Mouse (Mus musculus) gastrocnemius, adult 8-10 months (tissue): ENCODE results near the gene Mlip. TPM values are rescaled to one million over a fixed set of nuclear protein-coding genes. Genes with fewer than 3 reads are reported as not detected.
A peak's percentile ranks its signal among the peaks of the same experiment; 100 is the strongest.
"Not testable (repeated sequence)": the region's sequence is repeated elsewhere in the genome, so short reads cannot be mapped to it uniquely, and the experiment has no call there.

Experiments
- DNase-seq, 2 experiments: peaks; one replicate each; pipeline ENCODE4 v3.0.0; 2022; ENCODE audit warnings: low spot score in 2 of 2
- total RNA-seq, 4 experiments: library from RNA; stranded (reverse); gene quantifications; 2 replicates each; pipeline ENCODE4 v1.2.4; 2022

The Mlip gene
- total RNA-seq = 100 to 1,000 TPM in 2 of 4 experiments, 10 to 100 TPM in 2; 83.4 to 114 (median 97.6) TPM

DNA sequence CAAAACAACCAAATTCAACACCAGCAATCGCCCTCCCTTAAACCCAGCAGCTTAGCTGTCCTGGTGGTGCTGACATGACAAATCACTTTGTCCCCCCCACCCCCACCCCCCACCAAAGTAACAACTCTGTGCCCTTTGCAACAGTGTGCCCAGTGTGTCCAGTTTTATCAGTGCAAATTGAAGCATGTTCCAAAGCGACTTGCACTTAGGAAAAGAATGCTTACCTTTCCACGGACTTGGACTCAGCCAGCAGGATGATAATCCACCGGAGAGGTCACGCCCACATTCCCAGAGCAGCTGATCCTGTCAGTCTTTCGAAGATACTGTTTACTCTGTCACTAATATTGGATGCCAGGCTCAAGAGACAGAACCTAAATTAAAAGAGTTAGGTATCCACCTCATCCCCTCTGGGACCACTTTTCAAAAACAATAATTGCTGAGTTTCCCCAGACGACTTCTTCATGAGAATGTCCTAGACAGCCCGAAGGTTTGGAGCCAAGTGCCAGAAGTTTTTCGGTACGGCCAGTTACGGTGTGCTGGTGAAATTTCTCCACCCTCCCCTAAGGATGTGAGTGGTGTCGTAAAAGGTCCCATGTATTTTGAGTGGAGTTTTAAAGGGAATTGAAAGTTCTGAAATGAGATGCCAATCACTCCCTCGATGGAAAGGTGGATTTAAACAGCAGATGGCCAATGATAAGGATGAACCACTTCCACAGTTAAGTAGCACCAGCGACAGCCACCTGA, at the start of gene Mlip:
Gene Mlip, minus strand, starts transcription at position 538 of the 744 bp plus-strand sequence.
- DNase-seq = peak in 1 of 2 experiments; percentile 36

- DNase-seq = no peak
Observed at GRCm38 (mm10) chr9:77399801-77400200, 47.0 kb upstream of the Mlip start.

DNA sequence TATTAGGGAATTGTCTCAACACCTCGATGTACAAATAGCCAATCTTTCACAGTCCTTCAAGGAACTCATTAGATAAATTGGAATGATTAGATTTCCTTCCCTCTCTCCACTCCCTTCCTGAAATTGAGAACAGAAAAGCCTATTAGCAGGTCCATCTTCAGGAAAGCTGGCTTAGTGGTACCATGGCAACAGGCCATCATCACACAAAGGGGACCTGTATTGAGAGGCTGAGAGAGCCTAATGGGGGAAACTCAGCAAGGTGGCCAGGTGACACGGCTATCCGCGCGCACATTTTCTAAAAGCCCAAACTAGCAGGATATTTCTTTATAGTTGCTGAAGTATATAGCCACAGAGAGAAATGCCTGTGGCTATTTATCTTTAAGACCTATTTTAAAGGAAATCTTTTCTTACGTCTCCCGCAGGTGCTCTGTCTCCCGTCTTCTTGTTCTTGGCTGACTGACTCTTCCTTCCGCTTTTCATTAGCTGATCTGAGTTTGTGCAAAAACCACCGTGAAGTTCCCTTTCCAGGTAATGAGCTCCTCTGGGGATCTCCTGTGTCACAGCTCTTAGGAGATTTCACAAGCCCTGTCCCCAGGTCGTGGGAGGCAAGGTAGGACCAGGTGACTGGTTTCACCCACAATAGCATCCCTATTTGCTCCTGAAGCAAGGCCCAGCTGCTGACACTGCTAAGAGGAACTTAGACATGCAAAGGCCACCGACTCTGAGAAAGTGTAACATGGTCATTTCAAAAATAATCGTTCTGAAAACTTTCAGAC, 46.3 kb upstream of the Mlip start:
- no peak for DNase-seq

DNA sequence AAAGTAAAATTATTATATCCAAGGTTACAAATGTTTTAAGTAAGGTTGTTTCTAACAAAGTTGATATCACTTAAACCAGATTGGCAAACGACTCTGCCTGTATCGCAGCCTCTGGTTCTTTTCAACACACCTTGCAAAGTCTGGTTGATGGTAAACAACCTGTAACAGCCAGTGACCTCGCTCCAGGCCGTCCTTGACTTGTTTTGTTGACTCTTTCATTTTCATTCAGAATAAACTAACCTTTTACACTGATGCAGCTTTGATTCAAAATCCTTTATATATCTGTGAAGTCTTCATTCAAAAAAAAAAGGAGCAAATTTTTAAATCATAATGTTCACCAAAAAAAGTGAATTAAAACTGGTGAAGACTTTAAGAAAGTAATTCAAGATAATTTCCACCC, 44.3 kb upstream of the Mlip start:
- no peak for DNase-seq

- no peak for DNase-seq
Observed at GRCm38 (mm10) chr9:77391248-77391647, 38.5 kb upstream of the Mlip start.

DNA sequence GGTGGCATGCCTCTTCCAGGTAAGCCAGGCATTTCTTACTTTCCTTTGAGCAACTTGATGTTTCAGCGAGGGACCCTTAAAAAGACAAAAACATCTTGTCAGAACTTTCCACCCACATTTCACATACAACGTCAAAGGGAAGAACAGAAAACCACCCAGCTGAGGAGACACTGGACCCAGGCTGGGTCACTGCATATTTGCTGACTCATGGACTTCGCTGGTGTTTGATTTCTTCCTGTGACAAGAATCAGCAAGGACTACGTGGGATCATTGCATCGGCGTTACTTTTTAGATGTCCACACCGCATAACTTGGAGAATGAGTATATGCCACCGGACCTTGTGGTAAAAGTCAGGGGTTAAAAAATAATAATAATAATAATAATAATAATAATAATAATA, 36.2 kb upstream of the Mlip start:
- no peak for DNase-seq

- no peak for DNase-seq
Observed at GRCm38 (mm10) chr9:77386751-77387150, 34.0 kb upstream of the Mlip start.

GRCm38 (mm10) chr9:77385611-77386010, 32.8 kb upstream of the Mlip start:
- DNase-seq = no peak

GRCm38 (mm10) chr9:77384651-77385050, 31.9 kb upstream of the Mlip start:
- DNase-seq = no peak

DNA sequence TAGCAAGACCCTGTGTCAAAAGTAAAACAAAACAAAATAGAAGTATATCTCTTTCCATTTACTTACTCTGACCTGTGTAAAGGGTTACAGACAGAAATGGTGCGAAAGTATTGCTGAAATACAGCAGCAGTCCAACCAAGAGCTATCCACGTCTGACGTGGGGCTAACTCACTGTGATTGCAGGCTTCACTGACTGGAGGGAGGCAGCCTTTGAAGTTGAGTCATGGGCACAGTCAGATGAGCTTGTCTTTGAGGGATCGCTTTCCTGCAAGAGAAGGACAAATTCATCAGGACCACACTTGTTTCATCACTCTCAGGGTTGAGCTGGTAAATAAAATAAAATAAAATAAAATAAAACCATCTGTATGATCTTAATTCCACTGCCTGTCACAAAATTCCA, 31.2 kb upstream of the Mlip start:
- no peak for DNase-seq

GRCm38 (mm10) chr9:77382514-77382913, 29.7 kb upstream of the Mlip start:
- no peak for DNase-seq

DNA sequence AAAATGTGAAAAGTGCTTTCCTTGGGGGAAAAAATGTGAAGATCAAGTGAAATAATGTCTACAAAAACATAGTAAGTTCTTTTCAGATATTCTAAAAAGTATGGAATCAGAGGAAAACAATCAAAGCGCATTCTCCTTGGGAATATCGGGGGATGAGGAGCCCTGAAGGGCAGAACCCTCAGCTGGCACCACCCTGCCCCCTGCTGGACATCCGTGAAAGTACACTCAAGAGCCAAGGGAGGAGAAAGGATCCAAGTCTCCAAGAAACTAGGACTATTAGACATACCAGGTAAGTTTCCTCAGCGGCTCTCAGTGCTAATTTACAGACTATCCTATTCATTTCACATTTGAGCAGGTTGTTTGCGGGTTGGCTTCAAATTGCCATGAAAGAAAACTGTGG, 28.8 kb upstream of the Mlip start:
- peak; percentile 23 for DNase-seq

- no peak for DNase-seq
Observed at GRCm38 (mm10) chr9:77379625-77380024, 26.9 kb upstream of the Mlip start.

DNA sequence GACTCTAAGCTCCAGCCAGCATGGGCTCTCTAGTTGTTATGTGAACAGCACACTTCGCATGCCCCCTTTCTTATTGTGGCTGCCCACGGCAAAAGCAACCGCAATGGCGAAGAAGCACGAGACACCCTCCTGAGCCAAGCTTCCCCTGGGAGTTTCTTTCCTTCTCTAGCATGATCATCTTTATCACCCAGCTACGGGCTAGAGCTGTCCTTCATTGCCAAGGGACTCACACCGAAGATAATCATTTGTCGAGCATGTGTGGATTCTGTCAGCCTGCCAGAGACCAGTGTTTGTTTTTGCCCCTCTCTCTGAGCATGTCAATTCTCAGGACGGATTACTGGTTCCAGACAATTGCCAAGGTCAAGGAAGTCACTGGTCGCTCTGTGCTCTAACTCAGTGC, 24.9 kb upstream of the Mlip start:
- no peak for DNase-seq

GRCm38 (mm10) chr9:77377082-77377481, 24.3 kb upstream of the Mlip start:
- DNase-seq = peak; percentile 16 to 45

GRCm38 (mm10) chr9:77376561-77376960, 23.8 kb upstream of the Mlip start:
- no peak for DNase-seq

DNA sequence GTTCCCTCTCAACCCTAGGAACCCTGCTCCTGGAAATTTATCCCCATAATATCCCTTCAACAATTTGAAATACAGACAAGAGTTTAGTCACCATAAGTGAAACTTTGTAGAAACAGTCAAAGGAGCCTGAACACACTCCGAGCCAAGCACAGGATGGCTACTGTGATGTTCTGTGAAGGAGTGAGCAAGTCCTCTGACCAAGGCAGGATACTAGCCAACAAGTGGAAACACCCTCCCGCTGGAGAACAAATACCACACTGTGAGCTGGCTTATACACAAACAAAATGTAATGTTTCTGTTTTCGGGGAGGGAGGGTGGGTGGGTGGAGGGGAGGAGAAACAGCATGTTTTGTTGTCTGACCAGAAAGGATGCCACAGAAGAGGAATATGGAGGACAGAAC, 17.9 kb upstream of the Mlip start:
- no peak for DNase-seq

DNA sequence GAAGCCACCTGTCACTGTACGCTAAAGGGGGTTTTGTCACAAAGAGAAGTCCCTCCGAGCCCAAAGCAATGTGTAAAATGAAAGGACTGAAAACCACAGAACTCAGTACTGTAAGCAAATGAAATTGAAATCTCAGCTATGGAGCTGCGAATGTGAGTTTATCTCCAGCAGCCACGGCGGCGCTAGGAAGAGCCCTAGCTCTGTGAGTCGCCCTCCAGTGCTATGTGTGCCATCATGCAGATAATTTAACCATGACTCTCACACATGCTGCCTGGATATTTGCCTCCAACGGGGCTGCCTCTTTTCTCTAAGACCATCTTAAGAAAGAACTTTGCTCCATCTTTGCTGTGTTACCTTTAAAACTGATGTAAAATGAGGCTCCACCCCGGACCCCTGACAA, 16.5 kb upstream of the Mlip start:
- no peak for DNase-seq

- not testable (repeated sequence) for DNase-seq
Observed at GRCm38 (mm10) chr9:77364681-77365080, 11.9 kb upstream of the Mlip start.

DNA sequence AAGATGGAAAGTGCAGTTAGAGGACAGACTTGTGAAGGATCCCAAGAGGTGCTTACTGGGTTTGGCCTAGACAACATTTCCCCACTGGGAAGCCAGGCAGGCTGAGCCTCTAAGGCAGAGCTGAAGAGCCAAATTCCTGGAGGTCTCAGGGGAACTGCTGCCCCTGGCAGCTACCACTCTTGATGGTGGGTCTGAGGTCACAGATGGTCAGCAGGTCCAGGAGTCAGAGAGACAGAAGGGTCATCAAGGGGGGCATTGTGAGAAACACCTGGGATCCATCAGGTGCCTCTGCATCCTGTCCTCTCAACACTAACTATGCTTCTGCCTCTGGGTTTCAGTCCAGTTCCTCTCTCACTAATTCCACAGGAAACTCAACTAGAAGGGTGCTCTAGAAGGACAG, 10.1 kb upstream of the Mlip start:
- DNase-seq = no peak

- DNase-seq = no peak
Observed at GRCm38 (mm10) chr9:77360654-77361053, 7.9 kb upstream of the Mlip start.

- DNase-seq = no peak
Observed at GRCm38 (mm10) chr9:77359278-77359973, 6.7 kb upstream of the Mlip start.
